Mouse (Mus musculus) MEL (cell line): ENCODE data around the gene Klrb1.

Source experiments
- CHD2 ChIP-seq: IDR thresholded peaks from 2 replicates; pipeline ENCODE4 v1.6.1; 2011; ENCODE audit warnings: low read length, improper control_type of control experiment
- CTCF ChIP-seq, 3 experiments: IDR thresholded peaks in 2 of 3; conservative IDR thresholded peaks in 1 of 3; 2 replicates each; pipeline ENCODE4 v1.5.1; 2011 to 2012; ENCODE audit warnings: low read length in 3 of 3, low read depth in 2 of 3, mild to moderate bottlenecking in 2 of 3, improper control_type of control experiment in 1 of 3, inconsistent platforms in 1 of 3, mixed read lengths in 1 of 3, moderate library complexity in 1 of 3; ENCODE audit not compliant: control insufficient read depth in 1 of 3, insufficient read depth in 1 of 3, poor library complexity in 1 of 3, severe bottlenecking in 1 of 3
- GATA1 ChIP-seq: IDR thresholded peaks from 2 replicates; pipeline ENCODE4 v1.6.1; 2011; ENCODE audit warnings: low read depth, low read length, improper control_type of control experiment
- MAX ChIP-seq: IDR thresholded peaks from 2 replicates; pipeline ENCODE4 v1.6.1; 2011; ENCODE audit warnings: low read length, improper control_type of control experiment
- MXI1 ChIP-seq: IDR thresholded peaks from 2 replicates; pipeline ENCODE4 v1.6.1; 2011; ENCODE audit warnings: mild to moderate bottlenecking, low read depth, low read length, improper control_type of control experiment
- POLR2AphosphoS2 ChIP-seq: IDR thresholded peaks from 2 replicates; pipeline ENCODE4 v1.6.1; 2011; ENCODE audit warnings: low read length, improper control_type of control experiment
- ZMIZ1 ChIP-seq: IDR thresholded peaks from 2 replicates; pipeline ENCODE4 v1.6.1; 2012; ENCODE audit warnings: low read depth, mild to moderate bottlenecking, inconsistent platforms, low read length, improper control_type of control experiment, moderate library complexity

DNA sequence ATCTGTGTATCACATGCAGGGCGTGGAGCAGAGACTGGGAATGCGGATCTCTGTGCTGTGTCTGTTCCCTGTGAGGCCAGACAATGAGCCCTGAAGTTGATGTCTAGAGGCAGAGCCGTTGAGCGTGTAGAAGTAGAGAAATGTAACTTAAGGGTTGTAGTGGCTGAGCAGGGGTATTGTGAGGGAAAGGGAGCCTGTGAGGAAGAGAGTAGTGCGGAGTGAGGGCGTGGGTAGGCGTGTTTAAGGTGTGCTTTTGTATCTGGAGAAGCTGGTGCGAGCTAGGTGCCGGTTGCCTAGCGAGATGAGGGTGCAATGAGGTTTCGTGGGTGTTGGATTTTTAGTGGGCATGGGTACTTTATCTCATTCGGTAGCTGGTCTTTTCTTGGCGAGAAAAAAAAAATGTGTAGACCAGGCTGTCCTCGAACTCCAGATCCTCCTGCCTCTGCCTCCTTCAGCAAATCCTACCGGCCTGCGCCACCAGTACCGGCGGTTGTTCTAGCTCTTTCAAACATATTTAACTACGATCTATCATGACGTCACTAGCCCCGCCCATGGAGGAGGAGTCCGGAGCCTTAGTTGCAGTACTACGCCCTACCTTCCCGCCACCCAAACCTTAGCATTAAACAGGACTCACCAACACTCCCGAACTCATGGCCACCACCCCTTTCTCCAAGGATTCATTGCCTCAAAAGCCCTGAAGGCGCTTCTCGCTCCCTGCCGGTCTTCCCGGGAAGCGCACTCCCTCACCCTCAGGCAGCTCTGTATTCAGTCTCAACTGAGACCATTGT is 41.1 kb upstream of the Klrb1 start:
- TF ChIP-seq CTCF (IDR thresholded peaks at IDR 0.05 in 2 of 3, conservative IDR thresholded peaks at IDR 0.05 in 1 of 3; ENCODE audit: control insufficient read depth in 1 of 3, insufficient read depth in 1 of 3, low read depth in 2 of 3, low read length in 3 of 3, poor library complexity in 1 of 3, severe bottlenecking in 1 of 3) (peak in 2 of 3 experiments; percentile 18 to 20; a peak in 1 of 6 replicates), CHD2 (no peak), ZMIZ1 (no peak), POLR2AphosphoS2 (no peak), MAX (0 out of 2 replicates have a peak, but pooled peaks have one; percentile 20), GATA1 (0 out of 2 replicates have a peak, but pooled peaks have one; percentile 24), MXI1 (peak; percentile 61; the same call in 1 of the 2 replicates)
